Mouse (Mus musculus) embryonic facial prominence, embryonic 11.5 days (tissue): ENCODE data around the gene Nek8. TPM values are rescaled to one million over a fixed set of nuclear protein-coding genes. Genes with fewer than 3 reads are reported as not detected.
"Not testable (repeated sequence)": the region's sequence is repeated elsewhere in the genome, so short reads cannot be mapped to it uniquely, and the experiment has no call there.

Experiments used
- ATAC-seq: fragments of 200-750 bp; cut with Nextera tagmentation; replicated peaks from 2 replicates; pipeline ENCODE4 v1.8.0; 2017; ENCODE audit warnings: low read depth; ENCODE audit not compliant: insufficient number of reproducible peaks, low FRiP score, low TSS enrichment
- DNase-seq: peaks from one replicate; pipeline ENCODE4 v3.0.0-alpha.2; 2015; ENCODE audit warnings: low spot score
- H3K27ac ChIP-seq: fragments of 300-500 bp; sonication (generic); replicated peaks from 2 replicates; pipeline ENCODE4 v1.5.1; 2014; ENCODE audit warnings: mild to moderate bottlenecking, low read depth, low read length, control low read depth
- H3K27me3 ChIP-seq: fragments of 300-500 bp; sonication (generic); 2 replicates; pipeline ENCODE4 v1.6.1; 2014; ENCODE audit warnings: mild to moderate bottlenecking, low read length, moderate library complexity, mixed read lengths; ENCODE audit not compliant: control insufficient read depth, insufficient read depth
- H3K36me3 ChIP-seq: fragments of 300-500 bp; sonication (generic); replicated peaks from 2 replicates; pipeline ENCODE4 v1.6.1; 2014; ENCODE audit warnings: low read depth, mild to moderate bottlenecking, low read length, moderate library complexity, mixed read lengths; ENCODE audit not compliant: control insufficient read depth, insufficient read depth
- H3K4me1 ChIP-seq: fragments of 300-500 bp; sonication (generic); 2 replicates; pipeline ENCODE4 v1.6.1; 2014; ENCODE audit warnings: low read length, mixed read lengths; ENCODE audit not compliant: control insufficient read depth, insufficient read depth
- H3K4me2 ChIP-seq: fragments of 300-500 bp; sonication (generic); 2 replicates; pipeline ENCODE4 v1.6.1; 2014; ENCODE audit warnings: low read depth, mild to moderate bottlenecking, control low read depth, low read length, moderate library complexity
- H3K4me3 ChIP-seq: fragments of 300-500 bp; sonication (generic); 2 replicates; pipeline ENCODE4 v1.5.1; 2014; ENCODE audit warnings: low read depth, low read length, control low read depth
- H3K9ac ChIP-seq: fragments of 300-500 bp; sonication (generic); replicated peaks from 2 replicates; pipeline ENCODE4 v1.6.1; 2014; ENCODE audit warnings: mild to moderate bottlenecking, control low read depth, low read length
- H3K9me3 ChIP-seq: fragments of 300-500 bp; sonication (generic); replicated peaks from 2 replicates; pipeline ENCODE4 v1.6.1; 2016; ENCODE audit warnings: mild to moderate bottlenecking, low read length, inconsistent platforms, mixed read lengths; ENCODE audit not compliant: control insufficient read depth
- WGBS: fragments of 180-500 bp; shearing (Covaris S2); extraction: QIAGEN DNeasy Blood & Tissue Kit; methylation state at CpG from one replicate; pipeline ENCODE4 v1.1.7; 2014; 5-methylcytosine and 5-hydroxymethylcytosine counted together
- polyA plus RNA-seq: library from polyadenylated mRNA; unstranded; fragments of >200 nt; fragmentation: Nextera tagmentation; extraction: Ambion mirVana; gene quantifications from 2 replicates; pipeline ENCODE4 v1.2.1, GENCODE M21; 2014

Gene Nek8
- polyA plus RNA-seq, 1 experiment from 2014 or later, result 8.6 TPM

GRCm38 (mm10) chr11:78189234-78190040 lies 13.0 kb upstream of the Nek8 start:
- H3K9ac ChIP-seq, result peak overlapping the region; percentile 93
- DNase-seq (peak; percentile 96), ATAC-seq (peak; percentile 61)
- no peaks in the 10 kb centered on the region for H3K27me3 ChIP-seq
- H3K4me2 ChIP-seq, result peak overlapping the region; percentile 76
- no peaks in the 10 kb centered on the region for H3K9me3 ChIP-seq
- H3K36me3 ChIP-seq, result peaks cover 3% of the 10 kb centered on the region; the same call in 1 of the 2 replicates
- peak overlapping the region; percentile 99 for H3K27ac ChIP-seq
- peak overlapping the region; percentile 79 for H3K4me3 ChIP-seq
- H3K4me1 ChIP-seq, result no peaks in the 10 kb centered on the region; the same call in 1 of the 2 replicates
- WGBS, result under 1% methylated on average over 42 of the region's 42 CpGs

DNA sequence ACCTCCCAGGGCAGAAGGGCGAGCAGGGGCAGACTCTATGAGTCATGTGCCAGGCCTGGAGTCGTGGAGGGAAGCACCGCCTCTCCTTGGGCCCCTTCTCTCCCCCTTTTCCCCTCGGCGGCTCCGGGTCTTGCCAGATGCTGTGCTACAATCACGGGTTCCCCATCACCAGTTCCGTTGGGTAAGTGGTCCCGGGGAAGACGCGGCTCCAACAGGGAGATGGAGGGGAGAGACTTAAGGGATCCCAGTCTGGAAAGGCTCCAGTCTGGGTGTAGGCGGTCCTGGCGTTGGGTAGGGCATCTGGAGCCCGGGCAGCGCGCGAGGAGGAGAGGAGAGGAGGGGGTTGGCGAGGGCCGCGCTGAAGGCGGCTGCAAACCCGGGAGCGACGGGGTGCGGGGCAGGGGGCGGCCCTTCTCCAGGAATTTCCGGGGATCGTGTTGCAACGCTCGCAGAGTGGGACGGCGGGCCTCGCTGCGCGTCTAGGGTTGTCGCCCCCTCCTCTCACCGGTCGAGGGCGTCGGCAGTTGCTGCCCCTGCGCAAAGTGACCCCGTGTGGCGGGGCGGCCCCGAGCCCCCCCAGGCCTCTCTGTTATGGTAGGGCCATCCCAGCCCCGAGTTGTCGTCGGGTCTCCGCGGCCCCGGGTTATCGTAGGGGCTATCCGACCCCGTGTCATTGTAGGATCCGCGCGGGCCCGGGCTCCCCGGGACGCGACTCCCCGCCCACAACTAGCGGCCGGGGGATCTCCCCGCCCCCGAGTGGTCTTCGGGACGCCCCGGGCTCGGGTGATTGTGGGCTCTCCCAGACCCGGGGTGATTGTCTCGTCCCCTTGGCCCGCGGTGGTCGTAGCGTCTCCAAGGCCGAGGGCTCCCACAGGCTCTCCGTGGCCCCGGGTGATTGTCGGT lies 12.1 kb upstream of the Nek8 start, which contains the start of gene Rab34:
TSS of gene Rab34 (plus strand) at position 100 of the 903 bp plus-strand sequence.
- H3K27ac ChIP-seq, result peak within 1 kb of the TSS; percentile 99
- H3K27me3 ChIP-seq, result no peaks in the 10 kb centered on the region
- peaks cover 3% of the 10 kb centered on the region; the same call in 1 of the 2 replicates for H3K36me3 ChIP-seq
- WGBS, result under 1% methylated on average over 73 of the region's 80 CpGs
- peak within 1 kb of the TSS; percentile 93 for H3K9ac ChIP-seq
- peak within 1 kb of the TSS; percentile 79 for H3K4me3 ChIP-seq
- no peaks in the 10 kb centered on the region for H3K9me3 ChIP-seq
- DNase-seq (peak; percentile 94), ATAC-seq (peak; percentile 86)
- H3K4me2 ChIP-seq, result peak within 1 kb of the TSS; percentile 76
- no peaks in the 10 kb centered on the region; the same call in 1 of the 2 replicates for H3K4me1 ChIP-seq

GRCm38 (mm10) chr11:78184702-78185101 lies 8.2 kb upstream of the Nek8 start:
- not testable (repeated sequence) for H3K27ac ChIP-seq, H3K9ac ChIP-seq, H3K4me1 ChIP-seq, H3K27me3 ChIP-seq, H3K4me2 ChIP-seq, H3K4me3 ChIP-seq, DNase-seq, H3K9me3 ChIP-seq, ATAC-seq
- 96% methylated on average over 6 of the region's 6 CpGs for WGBS
- peaks cover 12% of the 10 kb centered on the region for H3K36me3 ChIP-seq

DNA sequence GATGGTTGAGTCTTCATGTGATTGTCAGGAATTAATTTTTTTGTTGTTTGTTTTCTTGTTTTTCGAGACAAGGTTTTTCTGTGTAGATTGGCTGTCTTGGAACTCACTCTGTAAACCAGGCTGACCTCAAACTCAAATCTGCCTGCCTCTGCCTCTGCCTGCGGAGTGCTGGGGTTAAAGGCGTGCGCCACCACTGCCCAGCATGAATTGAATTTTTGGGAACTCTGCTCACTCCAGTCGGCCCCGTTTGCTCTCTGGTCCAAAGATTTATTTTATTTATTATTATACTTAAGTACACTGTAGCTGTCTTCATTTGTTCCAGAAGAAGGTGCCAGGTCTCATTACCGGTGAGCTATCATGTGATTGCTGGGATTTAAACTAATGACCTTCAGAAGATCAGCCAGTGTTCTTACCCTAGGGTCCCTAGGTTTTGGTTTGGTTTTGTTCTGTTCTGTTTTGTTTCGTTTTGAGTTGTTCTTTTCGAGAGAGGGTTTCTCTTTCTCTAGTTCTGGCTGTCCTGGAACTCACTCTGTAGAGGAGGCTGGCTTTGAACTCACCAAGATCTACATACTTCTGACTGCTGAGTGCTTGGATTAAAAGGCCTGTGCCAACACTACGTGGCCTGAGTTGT lies 7.5 kb upstream of the Nek8 start:
- Histone ChIP-seq H3K4me2 (peak overlapping the region; percentile 30), H3K27me3 (no peaks in the 10 kb centered on the region), H3K4me1 (peaks cover 7% of the 10 kb centered on the region; the same call in 1 of the 2 replicates), H3K36me3 (peaks cover 16% of the 10 kb centered on the region), H3K9me3 (no peaks in the 10 kb centered on the region), H3K27ac (no peak overlapping the region), H3K9ac (no peak overlapping the region), H3K4me3 (peak overlapping the region; percentile 1; the same call in 1 of the 2 replicates)
- ATAC-seq (no peak), DNase-seq (no peak)
- 49% methylated on average over 10 of the region's 10 CpGs for WGBS

DNA sequence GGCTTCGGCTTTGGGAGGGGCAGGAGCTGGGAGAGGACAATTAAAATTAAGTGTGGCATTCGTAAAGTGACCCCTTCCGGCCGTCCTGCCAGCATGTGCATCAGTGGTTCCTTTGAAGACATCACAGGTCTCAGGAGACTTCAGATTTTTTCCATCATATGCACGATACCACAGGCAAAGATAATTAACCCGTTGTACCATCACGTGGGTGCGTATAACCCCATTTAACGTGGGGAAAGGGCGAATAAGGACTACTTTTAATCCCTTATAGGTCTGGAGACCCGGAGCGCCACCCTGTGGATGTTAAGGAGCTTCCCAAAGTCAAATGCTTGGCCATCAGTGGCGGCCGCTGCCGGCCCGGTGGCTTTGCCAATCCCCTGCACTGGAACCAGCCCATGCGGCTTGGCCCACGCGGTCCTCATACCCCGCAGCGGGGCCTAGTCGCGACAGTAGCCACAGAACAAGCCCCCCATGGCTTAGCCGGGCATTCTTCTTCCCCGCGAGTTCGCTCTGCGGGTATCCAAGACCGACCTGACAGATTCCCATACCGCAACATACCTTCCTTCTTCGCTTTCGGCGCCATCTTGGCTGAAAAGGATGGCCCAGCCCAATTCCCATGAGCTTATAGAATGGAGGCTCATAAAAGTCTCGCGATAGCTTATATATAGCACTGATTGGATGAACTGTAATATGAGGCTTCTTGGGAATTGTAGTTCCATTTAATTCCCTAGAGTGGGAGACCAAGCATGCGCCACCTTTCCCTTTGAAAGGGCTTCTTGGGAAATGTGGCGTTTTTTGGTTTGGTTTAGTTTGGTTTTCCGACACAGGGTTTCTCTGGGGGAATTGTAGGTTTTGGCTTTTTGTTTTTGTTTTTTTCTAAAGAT lies 6.7 kb upstream of the Nek8 start, which contains the start of gene Rpl23a:
TSS of gene Rpl23a (minus strand) at position 624 of the 884 bp plus-strand sequence.
- DNase-seq, result peak; percentile 97
- Histone ChIP-seq H3K4me2 (peak within 1 kb of the TSS; percentile 61), H3K36me3 (peaks cover 16% of the 10 kb centered on the region), H3K9me3 (no peaks in the 10 kb centered on the region), H3K4me3 (peak within 1 kb of the TSS; percentile 90), H3K27ac (peak within 1 kb of the TSS; percentile 74), H3K27me3 (no peaks in the 10 kb centered on the region), H3K4me1 (peaks cover 7% of the 10 kb centered on the region; the same call in 1 of the 2 replicates), H3K9ac (peak within 1 kb of the TSS; percentile 95)
- WGBS, result under 1% methylated on average over 38 of the region's 38 CpGs
- peak; percentile 81 for ATAC-seq

DNA sequence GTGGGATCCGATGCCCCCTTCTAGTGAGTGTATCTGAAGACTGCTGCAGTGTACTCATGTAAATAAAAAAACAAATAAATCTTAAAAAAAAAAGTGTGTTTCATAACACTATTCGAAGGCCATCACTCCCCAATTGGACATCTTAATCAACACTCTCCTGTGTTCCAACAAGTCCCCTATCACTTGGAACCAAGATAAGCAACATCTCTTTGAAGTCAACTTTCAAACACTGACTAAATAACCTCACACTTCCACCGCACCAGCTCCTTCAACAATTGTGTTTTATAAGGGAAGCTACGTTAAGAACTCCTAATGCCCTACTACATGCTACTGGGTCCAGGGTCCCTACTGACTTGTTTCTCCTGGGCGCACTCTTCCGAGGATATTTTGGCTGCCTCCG lies 6.0 kb upstream of the Nek8 start:
- peak overlapping the region; percentile 95 for H3K9ac ChIP-seq
- 12% methylated on average over 7 of the region's 7 CpGs for WGBS
- peaks cover 7% of the 10 kb centered on the region; the same call in 1 of the 2 replicates for H3K4me1 ChIP-seq
- H3K9me3 ChIP-seq, result no peaks in the 10 kb centered on the region
- ATAC-seq, result no peak
- peak overlapping the region; percentile 61 for H3K4me2 ChIP-seq
- no peaks in the 10 kb centered on the region for H3K27me3 ChIP-seq
- H3K36me3 ChIP-seq, result peaks cover 16% of the 10 kb centered on the region
- H3K4me3 ChIP-seq, result peak overlapping the region; percentile 90
- DNase-seq, result no peak
- no peak overlapping the region for H3K27ac ChIP-seq
